Mouse (Mus musculus): ENCODE measurements at regions not wholly inside any gene's neighbourhood (a gene's known extent, or its start where the extent isn't known, plus 50 kb on each side); places are given as distances from the start of the nearest gene placed in this dataset.

- no peaks in the 10 kb centered on the region for H3K36me3 ChIP-seq (replicated peaks; ENCODE audit: control insufficient read depth, insufficient read depth, low read depth, low read length)
- H3K4me2 ChIP-seq (ENCODE audit: low read depth, low read length) = peak overlapping the region; percentile 59
- no peaks in the 10 kb centered on the region; the same call in 1 of the 2 replicates for H3K27me3 ChIP-seq (ENCODE audit: control insufficient read depth, insufficient read depth, low read length)
- peak overlapping the region; percentile 40 for H3K4me3 ChIP-seq (ENCODE audit: low read depth, low read length)
- no peak overlapping the region for H3K27ac ChIP-seq (replicated peaks; ENCODE audit: low read depth, low read length)
- 11% methylated on average over 9 of the region's 9 CpGs for WGBS
- H3K9ac ChIP-seq (replicated peaks; ENCODE audit: low read length) = peak overlapping the region; percentile 66
- DNase-seq (ENCODE audit: low spot score) = peak; percentile 63
- H3K9me3 ChIP-seq (replicated peaks; ENCODE audit: control insufficient read depth, low read length) = no peaks in the 10 kb centered on the region
- H3K4me1 ChIP-seq (ENCODE audit: control insufficient read depth, insufficient read depth, low read length) = no peaks in the 10 kb centered on the region
- 0 out of 2 replicates have a peak, but pooled peaks have one; percentile 15 for ATAC-seq (replicated peaks; ENCODE audit: insufficient number of reproducible peaks, low FRiP score, low TSS enrichment, low read depth)
Observed at GRCm38 (mm10) chr9:46389741-46390140, 70.0 kb upstream of the 4931429L15Rik start.

GRCm38 (mm10) chr9:46388677-46389676, 69.2 kb upstream of the 4931429L15Rik start:
- no peak overlapping the region for H3K27ac ChIP-seq (replicated peaks; ENCODE audit: low read depth, low read length)
- H3K27me3 ChIP-seq (ENCODE audit: control insufficient read depth, insufficient read depth, low read length) = no peaks in the 10 kb centered on the region
- peak overlapping the region; percentile 59 for H3K4me2 ChIP-seq (ENCODE audit: low read depth, low read length)
- peak overlapping the region; percentile 40 for H3K4me3 ChIP-seq (ENCODE audit: low read depth, low read length)
- H3K36me3 ChIP-seq (replicated peaks; ENCODE audit: control insufficient read depth, insufficient read depth, low read depth, low read length) = no peaks in the 10 kb centered on the region
- ATAC-seq (replicated peaks; ENCODE audit: insufficient number of reproducible peaks, low FRiP score, low TSS enrichment, low read depth) (peak; percentile 49), DNase-seq (ENCODE audit: low spot score) (peak; percentile 56)
- peak overlapping the region; percentile 66 for H3K9ac ChIP-seq (replicated peaks; ENCODE audit: low read length)
- 30% methylated on average over 17 of the region's 17 CpGs for WGBS
- H3K9me3 ChIP-seq (replicated peaks; ENCODE audit: control insufficient read depth, low read length) = no peaks in the 10 kb centered on the region
- no peaks in the 10 kb centered on the region for H3K4me1 ChIP-seq (ENCODE audit: control insufficient read depth, insufficient read depth, low read length)

GRCm38 (mm10) chr9:46386333-46386732, 66.5 kb upstream of the 4931429L15Rik start:
- 95% methylated on average over 3 of the region's 3 CpGs for WGBS
- no peak overlapping the region for H3K9ac ChIP-seq (replicated peaks; ENCODE audit: low read length)

GRCm38 (mm10) chr9:46381342-46381741, 61.6 kb upstream of the 4931429L15Rik start:
- DNase-seq (ENCODE audit: low spot score) = peak; percentile 80
- 29% methylated on average over 4 of the region's 4 CpGs for WGBS
- H3K4me1 ChIP-seq (ENCODE audit: control insufficient read depth, insufficient read depth, low read length) = no peaks in the 10 kb centered on the region

More at GRCm38 (mm10) chr9:46386333-46386732, 66.5 kb upstream of the 4931429L15Rik start:
- no peak overlapping the region for H3K27ac ChIP-seq (replicated peaks; ENCODE audit: low read depth, low read length)
- H3K4me2 ChIP-seq (ENCODE audit: low read depth, low read length) = no peak overlapping the region
- ATAC-seq (replicated peaks; ENCODE audit: insufficient number of reproducible peaks, low FRiP score, low TSS enrichment, low read depth) (no peak), DNase-seq (ENCODE audit: low spot score) (no peak)
- no peaks in the 10 kb centered on the region for H3K36me3 ChIP-seq (replicated peaks; ENCODE audit: control insufficient read depth, insufficient read depth, low read depth, low read length)
- no peaks in the 10 kb centered on the region for H3K27me3 ChIP-seq (ENCODE audit: control insufficient read depth, insufficient read depth, low read length)
- no peaks in the 10 kb centered on the region for H3K9me3 ChIP-seq (replicated peaks; ENCODE audit: control insufficient read depth, low read length)
- H3K4me3 ChIP-seq (ENCODE audit: low read depth, low read length) = no peak overlapping the region
- H3K4me1 ChIP-seq (ENCODE audit: control insufficient read depth, insufficient read depth, low read length) = no peaks in the 10 kb centered on the region

GRCm38 (mm10) chr9:46379453-46379852, 59.7 kb upstream of the 4931429L15Rik start:
- Histone ChIP-seq H3K4me3 (ENCODE audit: low read depth, low read length) (no peak overlapping the region), H3K27me3 (ENCODE audit: control insufficient read depth, insufficient read depth, low read length) (no peaks in the 10 kb centered on the region), H3K4me2 (ENCODE audit: low read depth, low read length) (no peak overlapping the region), H3K4me1 (ENCODE audit: control insufficient read depth, insufficient read depth, low read length) (no peaks in the 10 kb centered on the region), H3K36me3 (replicated peaks; ENCODE audit: control insufficient read depth, insufficient read depth, low read depth, low read length) (no peaks in the 10 kb centered on the region), H3K9ac (replicated peaks; ENCODE audit: low read length) (no peak overlapping the region), H3K9me3 (replicated peaks; ENCODE audit: control insufficient read depth, low read length) (no peaks in the 10 kb centered on the region), H3K27ac (replicated peaks; ENCODE audit: low read depth, low read length) (no peak overlapping the region)
- ATAC-seq (replicated peaks; ENCODE audit: insufficient number of reproducible peaks, low FRiP score, low TSS enrichment, low read depth) = no peak
- WGBS = 71% methylated on average over 11 of the region's 11 CpGs
- no peak for DNase-seq (ENCODE audit: low spot score)

More at GRCm38 (mm10) chr9:46381342-46381741, 61.6 kb upstream of the 4931429L15Rik start:
- Histone ChIP-seq H3K4me2 (ENCODE audit: low read depth, low read length) (no peak overlapping the region), H3K27me3 (ENCODE audit: control insufficient read depth, insufficient read depth, low read length) (no peaks in the 10 kb centered on the region), H3K27ac (replicated peaks; ENCODE audit: low read depth, low read length) (no peak overlapping the region), H3K4me3 (ENCODE audit: low read depth, low read length) (no peak overlapping the region), H3K9ac (replicated peaks; ENCODE audit: low read length) (no peak overlapping the region), H3K9me3 (replicated peaks; ENCODE audit: control insufficient read depth, low read length) (no peaks in the 10 kb centered on the region), H3K36me3 (replicated peaks; ENCODE audit: control insufficient read depth, insufficient read depth, low read depth, low read length) (no peaks in the 10 kb centered on the region)
- ATAC-seq (replicated peaks; ENCODE audit: insufficient number of reproducible peaks, low FRiP score, low TSS enrichment, low read depth) = no peak; the same call in 1 of the 2 replicates

GRCm38 (mm10) chr9:46378339-46378738, 58.6 kb upstream of the 4931429L15Rik start:
- Histone ChIP-seq H3K27ac (replicated peaks; ENCODE audit: low read depth, low read length) (no peak overlapping the region), H3K4me3 (ENCODE audit: low read depth, low read length) (no peak overlapping the region), H3K4me2 (ENCODE audit: low read depth, low read length) (no peak overlapping the region), H3K9me3 (replicated peaks; ENCODE audit: control insufficient read depth, low read length) (no peaks in the 10 kb centered on the region), H3K9ac (replicated peaks; ENCODE audit: low read length) (no peak overlapping the region), H3K4me1 (ENCODE audit: control insufficient read depth, insufficient read depth, low read length) (no peaks in the 10 kb centered on the region), H3K36me3 (replicated peaks; ENCODE audit: control insufficient read depth, insufficient read depth, low read depth, low read length) (no peaks in the 10 kb centered on the region), H3K27me3 (ENCODE audit: control insufficient read depth, insufficient read depth, low read length) (no peaks in the 10 kb centered on the region)
- DNase-seq (ENCODE audit: low spot score) = no peak
- no peak for ATAC-seq (replicated peaks; ENCODE audit: insufficient number of reproducible peaks, low FRiP score, low TSS enrichment, low read depth)
- WGBS = 83% methylated on average over 3 of the region's 3 CpGs
